Comparison of ENCODE assay signal across 11 mouse cellular contexts in genomic region chr1:168299928-168300365, GRCm38 (mm10).
A peak's percentile ranks its signal among the peaks of the same experiment; 100 is the strongest.
DNase-seq lines count a peak whose midpoint lies in the region; ATAC-seq and TF ChIP-seq lines count a peak whose summit lies in the region.
"Had no signal": no experiment of that assay in that cellular context is flagged by ENCODE, and none has a peak within 500 bp of the region (broad histone marks: within the 10 kb centered on the region; RNA-seq: fewer than 3 reads in every experiment).

No protein-coding gene starts in this region.

- ATAC-seq in hindbrain, embryonic 13.5 days (ENCODE audit: low FRiP score), result peak; percentile 73
- peak; percentile 56 for ATAC-seq in neural tube, embryonic 12.5 days (ENCODE audit: low FRiP score, low read depth)

- no peak overlapping the region for H3K4me3 ChIP-seq in forebrain, embryonic 10.5 days
- no peak overlapping the region for H3K4me3 ChIP-seq in hindbrain, embryonic 13.5 days
- no peak overlapping the region for H3K4me3 ChIP-seq in neural tube, embryonic 12.5 days
- H3K4me3 ChIP-seq in gastrocnemius, adult 2 months, result no peak overlapping the region

- intact Hi-C loops in left cerebral cortex, postnatal 4 days (cut with DNase I), result no loop called here
- intact Hi-C loops in gastrocnemius, postnatal 14 days (cut with DNase I; ENCODE audit: low total_unique reads), result no loop called here
- intact Hi-C loops in gastrocnemius, adult 2 months (cut with DNase I), result no loop called here

- no peaks in the 10 kb centered on the region for H3K9me3 ChIP-seq in forebrain, embryonic 10.5 days
- no peaks in the 10 kb centered on the region for H3K9me3 ChIP-seq in hindbrain, embryonic 13.5 days
- H3K9me3 ChIP-seq in neural tube, embryonic 12.5 days, result no peaks in the 10 kb centered on the region

- no peaks in the 10 kb centered on the region for H3K27me3 ChIP-seq in forebrain, embryonic 10.5 days (ENCODE audit: poor library complexity, severe bottlenecking)
- no peaks in the 10 kb centered on the region for H3K27me3 ChIP-seq in hindbrain, embryonic 13.5 days
- no peaks in the 10 kb centered on the region for H3K27me3 ChIP-seq in neural tube, embryonic 12.5 days (replicated peaks)

- H3K36me3 ChIP-seq in forebrain, embryonic 10.5 days (replicated peaks), result peaks cover 25% of the 10 kb centered on the region
- no peaks in the 10 kb centered on the region for H3K36me3 ChIP-seq in hindbrain, embryonic 13.5 days
- H3K36me3 ChIP-seq in neural tube, embryonic 12.5 days, result no peaks in the 10 kb centered on the region

- no peak for TF ChIP-seq CTCF in gastrocnemius, adult 2 months (IDR thresholded peaks at IDR 0.05)

- H3K4me1 ChIP-seq in forebrain, embryonic 10.5 days, result peaks cover 23% of the 10 kb centered on the region
- peaks cover 42% of the 10 kb centered on the region for H3K4me1 ChIP-seq in hindbrain, embryonic 13.5 days (replicated peaks)
- H3K4me1 ChIP-seq in neural tube, embryonic 12.5 days, result peaks cover 39% of the 10 kb centered on the region

- DNase-seq in left cerebral cortex, postnatal 4 days, result peak; percentile 20
- DNase-seq in left cerebral cortex, adult 9 months (ENCODE audit: low spot score in 2 of 2), result no peak
- DNase-seq in forebrain, embryonic 10.5 days (ENCODE audit: extremely low spot score, low spot score), result no peak
- no peak for DNase-seq in gastrocnemius, postnatal 14 days
- DNase-seq in gastrocnemius, adult 2 months, result no peak
- DNase-seq: cerebellum, postnatal 36 days; kidney, postnatal 25 days; lung, adult 2 months; right cerebral cortex, postnatal 25 days had no signal

- WGBS in forebrain, embryonic 10.5 days, result 84% methylated on average over 12 of the region's 12 CpGs
- WGBS in hindbrain, embryonic 13.5 days, result 34% methylated on average over 12 of the region's 12 CpGs
- WGBS in neural tube, embryonic 12.5 days, result 43% methylated on average over 12 of the region's 12 CpGs

- peak overlapping the region; percentile 39 for H3K4me2 ChIP-seq in hindbrain, embryonic 13.5 days
- peak overlapping the region; percentile 41 for H3K4me2 ChIP-seq in neural tube, embryonic 12.5 days (replicated peaks)

- H3K27ac ChIP-seq in forebrain, embryonic 10.5 days, result 0 out of 2 replicates have a peak overlapping the region, but pooled peaks have one; percentile 9
- H3K27ac ChIP-seq in hindbrain, embryonic 13.5 days, result peak overlapping the region; percentile 93
- H3K27ac ChIP-seq in neural tube, embryonic 12.5 days, result peak overlapping the region; percentile 81; the same call in 1 of the 2 replicates
- no peak overlapping the region for H3K27ac ChIP-seq in gastrocnemius, adult 2 months

- peak overlapping the region; percentile 65 for H3K9ac ChIP-seq in hindbrain, embryonic 13.5 days
- no peak overlapping the region for H3K9ac ChIP-seq in neural tube, embryonic 12.5 days
